24 mouse cellular contexts compared by ENCODE assay signal in the genomic region with DNA sequence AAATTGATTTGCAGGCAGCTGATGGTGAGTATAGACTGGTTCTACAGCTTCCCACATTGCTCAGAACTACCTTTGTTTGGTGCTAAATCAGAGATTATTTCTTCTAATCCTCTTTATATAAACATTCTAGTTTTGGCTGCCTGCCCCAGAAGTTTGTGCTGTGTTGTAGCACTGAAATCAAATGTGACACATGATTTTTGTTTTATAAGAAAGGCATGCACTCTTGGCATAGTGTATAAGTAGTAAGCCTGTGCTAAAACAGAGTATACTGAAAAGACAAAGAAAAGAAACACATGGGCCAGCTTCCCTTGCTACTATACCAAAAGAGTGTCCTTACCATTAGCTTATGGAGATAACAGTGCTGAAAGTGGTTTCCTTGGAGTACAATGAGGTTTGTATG.
"Had no signal": no experiment of that assay in that cellular context is flagged by ENCODE, and none has a peak within 500 bp of the region (broad histone marks: within the 10 kb centered on the region; RNA-seq: fewer than 3 reads in every experiment).

No protein-coding gene starts in this region.

- H3K27ac ChIP-seq: gastrocnemius, adult 2 months; heart, embryonic 10.5 days; hindbrain, embryonic 10.5 days; hindbrain, embryonic 12.5 days; hindbrain, embryonic 15.5 days; intestine, embryonic 15.5 days; layer of hippocampus, adult 2 months; left cerebral cortex, adult 2 months; limb, embryonic 10.5 days; limb, embryonic 12.5 days had no signal

- ATAC-seq: inflammation-experienced regulatory T-cells, adult 6 months; intestine, embryonic 15.5 days; intestine, postnatal 0 days had no signal

- H3K36me3 ChIP-seq: heart, embryonic 10.5 days; heart, embryonic 12.5 days; hindbrain, embryonic 10.5 days; hindbrain, embryonic 12.5 days; hindbrain, embryonic 15.5 days; intestine, embryonic 15.5 days; limb, embryonic 10.5 days; limb, embryonic 12.5 days had no signal

- DNase-seq: gastrocnemius, adult 2 months; gastrocnemius, postnatal 10 days; gastrocnemius, postnatal 25 days; heart, adult 18-20 months; heart, postnatal 10 days; heart, postnatal 4 days; kidney, adult 18-20 months; kidney, adult 8-10 months; kidney, postnatal 10 days; kidney, postnatal 25 days; kidney, postnatal 4 days; liver had no signal

- H3K4me3 ChIP-seq: gastrocnemius, adult 2 months; heart, embryonic 10.5 days; heart, embryonic 12.5 days; hindbrain, embryonic 10.5 days; hindbrain, embryonic 12.5 days; hindbrain, embryonic 15.5 days; intestine, embryonic 15.5 days; layer of hippocampus, adult 2 months; left cerebral cortex, adult 2 months; limb, embryonic 10.5 days; limb, embryonic 12.5 days had no signal

- H3K9ac ChIP-seq: heart, embryonic 12.5 days; hindbrain, embryonic 12.5 days; hindbrain, embryonic 15.5 days; intestine, embryonic 15.5 days; limb, embryonic 12.5 days had no signal

- H3K4me1 ChIP-seq: heart, embryonic 10.5 days; heart, embryonic 12.5 days; hindbrain, embryonic 10.5 days; hindbrain, embryonic 12.5 days; hindbrain, embryonic 15.5 days; intestine, embryonic 15.5 days; limb, embryonic 10.5 days; limb, embryonic 12.5 days had no signal

- H3K9me3 ChIP-seq: heart, embryonic 10.5 days; heart, embryonic 12.5 days; hindbrain, embryonic 10.5 days; hindbrain, embryonic 12.5 days; hindbrain, embryonic 15.5 days; intestine, embryonic 15.5 days; limb, embryonic 10.5 days; limb, embryonic 12.5 days had no signal

- H3K27me3 ChIP-seq: heart, embryonic 12.5 days; hindbrain, embryonic 12.5 days; hindbrain, embryonic 15.5 days; intestine, embryonic 15.5 days; limb, embryonic 12.5 days had no signal

- H3K4me2 ChIP-seq: heart, embryonic 12.5 days; hindbrain, embryonic 12.5 days; hindbrain, embryonic 15.5 days; intestine, embryonic 15.5 days; limb, embryonic 12.5 days had no signal
